Mouse (Mus musculus): ENCODE measurements at regions not wholly inside any gene's neighbourhood (a gene's known extent, or its start where the extent isn't known, plus 50 kb on each side); places are given as distances from the start of the nearest gene placed in this dataset.

DNA sequence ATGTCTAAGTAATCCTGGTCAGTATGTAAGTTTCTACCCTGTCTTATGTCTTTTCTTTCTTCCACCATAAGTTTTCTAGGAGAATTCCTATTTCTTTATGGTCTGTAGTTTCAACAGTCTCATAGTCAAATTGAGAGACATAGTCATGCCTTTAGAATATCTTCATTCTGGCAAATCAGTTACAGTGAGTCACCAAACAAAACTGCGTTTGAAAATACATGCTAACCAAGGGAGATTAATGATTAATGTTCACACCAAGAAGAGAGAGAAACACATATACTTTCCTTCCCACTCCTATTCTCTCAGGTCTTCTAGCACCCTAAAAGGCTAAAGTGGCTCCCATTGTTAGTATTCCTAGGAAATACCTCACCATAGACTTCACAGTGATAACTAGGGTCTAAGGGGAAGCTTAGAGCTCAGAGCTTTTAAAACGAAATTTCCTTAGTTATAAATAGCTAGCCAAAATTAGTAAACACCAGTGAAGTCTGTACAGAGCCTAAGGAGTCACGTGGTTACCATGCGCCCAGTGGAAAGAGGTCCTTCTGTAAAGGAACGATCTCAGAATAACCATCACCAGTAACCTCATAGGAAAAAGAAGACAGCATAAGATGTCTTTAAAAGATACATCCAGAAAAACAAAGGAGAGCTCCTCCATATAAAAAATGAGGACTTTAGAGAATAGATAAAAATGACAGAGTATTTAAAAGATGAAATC, 281.8 kb upstream of the Htr2a start:
- Histone ChIP-seq H3K27ac (ENCODE audit: control insufficient read depth, insufficient read depth, low read depth, low read length) (no peak overlapping the region), H3K4me1 (ENCODE audit: control insufficient read depth, insufficient read depth, low read length) (no peaks in the 10 kb centered on the region; the same call in 1 of the 2 replicates), H3K27me3 (ENCODE audit: control insufficient read depth, insufficient read depth, low read length) (no peaks in the 10 kb centered on the region), H3K4me3 (ENCODE audit: control insufficient read depth, low read depth, low read length) (no peak overlapping the region), H3K36me3 (ENCODE audit: control insufficient read depth, insufficient read depth, low read length) (no peaks in the 10 kb centered on the region)
- TF ChIP-seq CTCF (IDR thresholded peaks at IDR 0.05; ENCODE audit: control insufficient read depth, insufficient read depth, insufficient replicate concordance, low read depth, low read length) = no peak
- no peak for TF ChIP-seq POLR2A (IDR thresholded peaks at IDR 0.05; ENCODE audit: control insufficient read depth, low read depth, low read length)

- Histone ChIP-seq H3K4me3 (ENCODE audit: control insufficient read depth, low read depth, low read length) (no peak overlapping the region), H3K4me1 (ENCODE audit: control insufficient read depth, insufficient read depth, low read length) (no peaks in the 10 kb centered on the region; the same call in 1 of the 2 replicates), H3K27me3 (ENCODE audit: control insufficient read depth, insufficient read depth, low read length) (no peaks in the 10 kb centered on the region), H3K27ac (ENCODE audit: control insufficient read depth, insufficient read depth, low read depth, low read length) (no peak overlapping the region), H3K36me3 (ENCODE audit: control insufficient read depth, insufficient read depth, low read length) (no peaks in the 10 kb centered on the region)
- TF ChIP-seq POLR2A (IDR thresholded peaks at IDR 0.05; ENCODE audit: control insufficient read depth, low read depth, low read length) (no peak), CTCF (IDR thresholded peaks at IDR 0.05; ENCODE audit: control insufficient read depth, insufficient read depth, insufficient replicate concordance, low read depth, low read length) (no peak)
Measured at GRCm38 (mm10) chr14:74359663-74360552, 280.7 kb upstream of the Htr2a start.

DNA sequence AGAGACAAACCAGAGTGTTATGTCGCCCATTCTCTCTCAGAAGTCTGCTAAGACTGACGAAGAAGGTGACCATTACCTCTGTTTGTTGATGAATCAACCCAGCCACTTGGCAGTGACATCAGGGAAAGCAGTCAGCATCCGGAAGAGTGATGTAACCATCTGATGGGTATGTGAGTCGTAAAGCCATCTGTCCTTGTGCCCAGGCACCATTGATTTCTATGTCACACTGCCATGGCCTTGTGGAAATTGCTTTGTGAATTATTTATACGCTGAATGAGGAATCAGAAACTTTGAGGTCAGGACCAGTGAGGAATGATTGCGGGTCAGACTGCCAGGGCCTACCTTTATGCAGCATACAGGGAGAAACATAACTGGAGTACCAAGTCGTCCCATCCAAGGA, 256.2 kb upstream of the Htr2a start:
- Histone ChIP-seq H3K27me3 (ENCODE audit: control insufficient read depth, insufficient read depth, low read length) (no peaks in the 10 kb centered on the region), H3K27ac (ENCODE audit: control insufficient read depth, insufficient read depth, low read depth, low read length) (no peak overlapping the region), H3K4me1 (ENCODE audit: control insufficient read depth, insufficient read depth, low read length) (no peaks in the 10 kb centered on the region), H3K4me3 (ENCODE audit: control insufficient read depth, low read depth, low read length) (no peak overlapping the region), H3K36me3 (ENCODE audit: control insufficient read depth, insufficient read depth, low read length) (no peaks in the 10 kb centered on the region)
- no peak for TF ChIP-seq POLR2A (IDR thresholded peaks at IDR 0.05; ENCODE audit: control insufficient read depth, low read depth, low read length)
- no peak for TF ChIP-seq CTCF (IDR thresholded peaks at IDR 0.05; ENCODE audit: control insufficient read depth, insufficient read depth, insufficient replicate concordance, low read depth, low read length)

GRCm38 (mm10) chr14:74392419-74392818, 248.2 kb upstream of the Htr2a start:
- TF ChIP-seq POLR2A (IDR thresholded peaks at IDR 0.05; ENCODE audit: control insufficient read depth, low read depth, low read length) (no peak), CTCF (IDR thresholded peaks at IDR 0.05; ENCODE audit: control insufficient read depth, insufficient read depth, insufficient replicate concordance, low read depth, low read length) (no peak)
- Histone ChIP-seq H3K27me3 (ENCODE audit: control insufficient read depth, insufficient read depth, low read length) (no peaks in the 10 kb centered on the region), H3K27ac (ENCODE audit: control insufficient read depth, insufficient read depth, low read depth, low read length) (no peak overlapping the region), H3K4me1 (ENCODE audit: control insufficient read depth, insufficient read depth, low read length) (no peaks in the 10 kb centered on the region), H3K36me3 (ENCODE audit: control insufficient read depth, insufficient read depth, low read length) (no peaks in the 10 kb centered on the region), H3K4me3 (ENCODE audit: control insufficient read depth, low read depth, low read length) (no peak overlapping the region)

DNA sequence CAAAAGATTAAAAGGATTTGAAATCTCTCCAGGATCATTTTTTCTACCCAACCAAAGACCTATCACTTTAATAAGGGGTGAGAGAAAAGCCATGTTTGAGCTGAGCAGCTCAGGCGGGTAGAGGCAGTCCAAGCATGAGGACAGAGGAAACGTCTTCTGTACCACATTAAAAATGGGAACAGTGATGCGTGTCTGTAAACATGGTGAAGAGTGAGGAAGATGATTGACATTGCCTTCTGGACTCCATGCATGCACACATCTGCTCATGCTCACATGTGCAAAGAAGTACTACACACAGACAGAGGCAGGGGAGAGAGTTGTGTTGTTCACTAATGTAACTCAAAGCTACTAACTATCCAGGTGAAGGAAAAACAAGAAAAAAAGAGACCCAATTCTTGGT, 243.4 kb upstream of the Htr2a start:
- no peaks in the 10 kb centered on the region for H3K36me3 ChIP-seq (ENCODE audit: control insufficient read depth, insufficient read depth, low read length)
- TF ChIP-seq POLR2A (IDR thresholded peaks at IDR 0.05; ENCODE audit: control insufficient read depth, low read depth, low read length) (no peak), CTCF (IDR thresholded peaks at IDR 0.05; ENCODE audit: control insufficient read depth, insufficient read depth, insufficient replicate concordance, low read depth, low read length) (no peak)
- no peak overlapping the region for H3K27ac ChIP-seq (ENCODE audit: control insufficient read depth, insufficient read depth, low read depth, low read length)
- no peaks in the 10 kb centered on the region for H3K27me3 ChIP-seq (ENCODE audit: control insufficient read depth, insufficient read depth, low read length)
- no peaks in the 10 kb centered on the region for H3K4me1 ChIP-seq (ENCODE audit: control insufficient read depth, insufficient read depth, low read length)
- no peak overlapping the region for H3K4me3 ChIP-seq (ENCODE audit: control insufficient read depth, low read depth, low read length)

- Histone ChIP-seq H3K27ac (ENCODE audit: control insufficient read depth, insufficient read depth, low read depth, low read length) (no peak overlapping the region), H3K27me3 (ENCODE audit: control insufficient read depth, insufficient read depth, low read length) (no peaks in the 10 kb centered on the region)
- no peak for TF ChIP-seq CTCF (IDR thresholded peaks at IDR 0.05; ENCODE audit: control insufficient read depth, insufficient read depth, insufficient replicate concordance, low read depth, low read length)
- TF ChIP-seq POLR2A (IDR thresholded peaks at IDR 0.05; ENCODE audit: control insufficient read depth, low read depth, low read length) = no peak
Measured at GRCm38 (mm10) chr14:74409441-74409840, 231.2 kb upstream of the Htr2a start.

DNA sequence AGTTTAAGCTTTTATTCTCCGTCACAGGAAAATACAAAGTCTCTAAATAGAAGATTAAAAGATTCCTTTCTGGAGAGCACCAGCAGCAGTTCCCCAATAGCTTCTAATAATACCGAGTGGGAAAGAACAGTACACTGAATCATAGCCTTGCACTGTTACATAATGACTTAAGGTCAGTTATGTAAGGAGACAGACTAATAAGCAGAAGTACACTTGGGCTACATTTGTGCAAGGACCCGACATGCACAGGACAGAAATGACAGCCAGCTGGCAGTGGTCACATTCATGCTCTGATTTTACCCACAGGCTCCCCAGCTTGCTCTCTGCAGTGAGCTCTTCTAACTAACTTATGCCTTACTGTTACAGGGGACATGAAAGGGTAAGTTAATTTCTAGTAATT, 212.4 kb upstream of the Htr2a start:
- Histone ChIP-seq H3K36me3 (ENCODE audit: control insufficient read depth, insufficient read depth, low read length) (no peaks in the 10 kb centered on the region), H3K4me1 (ENCODE audit: control insufficient read depth, insufficient read depth, low read length) (no peaks in the 10 kb centered on the region), H3K4me3 (ENCODE audit: control insufficient read depth, low read depth, low read length) (no peak overlapping the region), H3K27ac (ENCODE audit: control insufficient read depth, insufficient read depth, low read depth, low read length) (no peak overlapping the region), H3K27me3 (ENCODE audit: control insufficient read depth, insufficient read depth, low read length) (no peaks in the 10 kb centered on the region)
- TF ChIP-seq POLR2A (IDR thresholded peaks at IDR 0.05; ENCODE audit: control insufficient read depth, low read depth, low read length) = no peak
- no peak for TF ChIP-seq CTCF (IDR thresholded peaks at IDR 0.05; ENCODE audit: control insufficient read depth, insufficient read depth, insufficient replicate concordance, low read depth, low read length)

More at GRCm38 (mm10) chr14:74409441-74409840, 231.2 kb upstream of the Htr2a start:
- Histone ChIP-seq H3K4me1 (ENCODE audit: control insufficient read depth, insufficient read depth, low read length) (no peaks in the 10 kb centered on the region), H3K36me3 (ENCODE audit: control insufficient read depth, insufficient read depth, low read length) (no peaks in the 10 kb centered on the region), H3K4me3 (ENCODE audit: control insufficient read depth, low read depth, low read length) (no peak overlapping the region)
